Mouse (Mus musculus) Patski (cell line): Measurements from ENCODE around the gene Poldip3. TPM values are rescaled to one million over a fixed set of nuclear protein-coding genes. Genes with fewer than 3 reads are reported as not detected.

Experiments
- ATAC-seq: fragments of 100-300 bp; one replicate; pipeline ENCODE4 v1.8.0; 2021
- CTCF ChIA-PET: fragments of 350-600 bp; sonication (Branson Sonifier 250); formaldehyde crosslinking; loops from one replicate; lab custom pipeline; 2022; ENCODE audit warnings: inconsistent platforms; lab: Charles Lee
- POLR2A ChIA-PET: fragments of 350-600 bp; sonication (Branson Sonifier 250); formaldehyde crosslinking; loops from one replicate; lab custom pipeline; 2022; ENCODE audit warnings: antibody characterized with exemption, inconsistent platforms; lab: Charles Lee
- DNase-seq: peaks from one replicate; pipeline ENCODE4 v3.0.0-alpha.2; 2011; ENCODE audit warnings: low read depth, low spot score
- H3K27me3 ChIP-seq: fragments of 371-371 bp; one replicate; pipeline ENCODE4 v1.5.1; 2021
- CTCF ChIP-seq: fragments of 100-300 bp; IDR thresholded peaks from one replicate; pipeline ENCODE4 v1.5.1; 2021
- in situ Hi-C: fragments of 300-500 bp; cut with MboI; formaldehyde crosslinking; loops from 3 replicates; pipeline ENCODE4 v1.11.1; 2018; ENCODE audit warnings: low pct_unique_long_range_greater_than_20kb, mixed read lengths
- polyA plus RNA-seq: library from polyadenylated mRNA; unstranded; gene quantifications from one replicate; pipeline ENCODE4 v1.2.3, GENCODE M21; 2021

The Poldip3 gene
- 97.2 TPM for polyA plus RNA-seq

GRCm38 (mm10) chr15:83149196-83150072 is at the start of gene Poldip3:
Gene Poldip3 (minus strand): TSS chr15:83149384.
- ATAC-seq (peak; percentile 79), DNase-seq (peak; percentile 91)
- no peak for TF ChIP-seq CTCF
- CTCF ChIA-PET, result no interaction called here
- in situ Hi-C loops, result loop anchor here (5.0 kb wide), 1 partner anchor 53 kb away; no protein-coding TSS in a partner anchor
- POLR2A ChIA-PET, result interaction anchor here (0.6 to 1.6 kb wide), 8 partner anchors 9 to 195 kb away, joined by 3 to 6 read pairs (median 3); partner anchors contain the start of gene Cyb5r3
- no peaks in the 10 kb centered on the region for H3K27me3 ChIP-seq

GRCm38 (mm10) chr15:83193413-83193812 is 44.2 kb upstream of the Poldip3 start:
- H3K27me3 ChIP-seq, result no peaks in the 10 kb centered on the region
- CTCF ChIA-PET, result no interaction called here
- no peak for TF ChIP-seq CTCF
- POLR2A ChIA-PET, result no interaction called here
- ATAC-seq (no peak), DNase-seq (no peak)
- in situ Hi-C loops, result no loop called here

GRCm38 (mm10) chr15:83182351-83182750 is 33.2 kb upstream of the Poldip3 start:
- in situ Hi-C loops, result no loop called here
- no peaks in the 10 kb centered on the region for H3K27me3 ChIP-seq
- no peak for TF ChIP-seq CTCF
- ChIA-PET POLR2A (interaction anchor here (0.6 kb wide), 1 partner anchor 34 kb away, joined by 3 read pairs; no protein-coding TSS in a partner anchor), CTCF (no interaction called here)
- no peak for DNase-seq
- no peak for ATAC-seq

- TF ChIP-seq CTCF, result no peak
- CTCF ChIA-PET, result no interaction called here
- in situ Hi-C loops, result no loop called here
Measured at GRCm38 (mm10) chr15:83181800-83182330, 32.7 kb upstream of the Poldip3 start.

GRCm38 (mm10) chr15:83180004-83180403 is 30.8 kb upstream of the Poldip3 start:
- DNase-seq (no peak), ATAC-seq (no peak)
- POLR2A ChIA-PET, result interaction anchor here (1.2 kb wide), 1 partner anchor 9 kb away, joined by 3 read pairs; no protein-coding TSS in a partner anchor
- H3K27me3 ChIP-seq, result no peaks in the 10 kb centered on the region
- in situ Hi-C loops, result no loop called here
- TF ChIP-seq CTCF, result no peak
- CTCF ChIA-PET, result no interaction called here

More at GRCm38 (mm10) chr15:83181800-83182330, 32.7 kb upstream of the Poldip3 start:
- no peak for DNase-seq
- H3K27me3 ChIP-seq, result no peaks in the 10 kb centered on the region
- POLR2A ChIA-PET, result interaction anchor here (0.6 kb wide), 1 partner anchor 33 kb away, joined by 3 read pairs; no protein-coding TSS in a partner anchor
- no peak for ATAC-seq

GRCm38 (mm10) chr15:83176653-83177052 is 27.5 kb upstream of the Poldip3 start:
- no peak for TF ChIP-seq CTCF
- no peaks in the 10 kb centered on the region for H3K27me3 ChIP-seq
- DNase-seq (no peak), ATAC-seq (no peak)
- in situ Hi-C loops, result no loop called here
- POLR2A ChIA-PET, result no interaction called here
- CTCF ChIA-PET, result no interaction called here

GRCm38 (mm10) chr15:83173914-83174884 is 25.0 kb upstream of the Poldip3 start:
- ATAC-seq (no peak), DNase-seq (no peak)
- in situ Hi-C loops, result loop anchor here (5.0 kb wide), 1 partner anchor 48 kb away; no protein-coding TSS in a partner anchor
- POLR2A ChIA-PET, result interaction anchor here (1.0 to 1.1 kb wide), 2 partner anchors 13 to 193 kb away, joined by 3 to 4 read pairs; no protein-coding TSS in a partner anchor
- TF ChIP-seq CTCF, result no peak
- CTCF ChIA-PET, result interaction anchor here (2.2 kb wide), 1 partner anchor 31 kb away, joined by 9 read pairs; no protein-coding TSS in a partner anchor
- no peaks in the 10 kb centered on the region for H3K27me3 ChIP-seq

- no peak for TF ChIP-seq CTCF
- ATAC-seq (peak; percentile 22), DNase-seq (no peak)
- ChIA-PET POLR2A (interaction anchor here (0.6 to 1.0 kb wide), 3 partner anchors 23 to 195 kb away, joined by 3 to 4 read pairs (median 3); partner anchors contain the start of gene Poldip3), CTCF (interaction anchor here (1.2 kb wide), 1 partner anchor 17 kb away, joined by 5 read pairs; no protein-coding TSS in a partner anchor)
- no peaks in the 10 kb centered on the region for H3K27me3 ChIP-seq
- in situ Hi-C loops, result loop anchor here (5.0 kb wide), 1 partner anchor 50 kb away; no protein-coding TSS in a partner anchor
Measured at GRCm38 (mm10) chr15:83172492-83173429, 23.6 kb upstream of the Poldip3 start, which contains the start of gene Cyb5r3. Gene Cyb5r3 (minus strand): TSS chr15:83172592.
